Mouse (Mus musculus): ENCODE data around the gene Gm10447.

The Gm10447 gene

DNA sequence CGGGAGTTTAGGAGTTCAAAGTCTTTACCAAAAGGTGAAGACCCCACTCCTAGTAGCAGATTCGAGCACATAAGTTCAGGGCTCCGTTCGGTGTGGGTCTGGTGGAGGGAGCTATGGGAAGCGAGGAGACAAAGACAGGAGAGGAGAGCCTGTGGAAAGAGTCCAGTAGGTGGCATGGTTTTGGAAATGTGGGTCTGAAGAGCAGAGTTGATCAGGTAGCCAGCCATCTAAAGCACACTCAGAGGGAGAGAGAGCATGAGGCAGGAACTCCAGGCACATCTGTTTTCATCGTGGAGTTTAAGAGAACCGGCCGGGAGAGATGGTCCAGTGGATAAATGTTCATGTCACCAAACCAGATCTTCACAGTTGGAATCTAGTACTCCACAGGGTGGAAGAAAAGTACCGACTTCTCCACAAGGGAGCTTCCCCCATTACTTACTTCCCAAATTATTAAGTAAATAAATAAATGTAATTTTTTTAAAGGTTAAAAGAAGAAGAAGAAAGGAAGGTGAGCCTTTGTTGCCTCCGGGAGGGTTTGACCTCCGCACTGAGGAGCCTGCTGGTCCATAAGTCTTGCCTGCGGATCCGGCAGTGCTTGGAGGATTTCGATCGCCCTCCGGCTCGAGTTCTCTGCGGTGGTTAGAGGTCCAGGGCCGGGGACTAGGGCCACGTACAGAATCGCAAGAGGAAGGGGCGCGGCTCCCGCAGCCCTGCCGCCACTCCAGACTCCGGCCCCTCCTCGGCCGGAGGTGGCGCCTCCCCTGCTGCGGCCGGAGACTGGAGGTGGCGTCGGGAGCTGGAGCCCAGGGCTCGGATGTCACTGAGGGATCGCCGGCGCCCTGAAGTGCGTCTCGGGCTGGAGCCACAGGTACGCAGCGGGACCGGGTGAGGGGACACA, at the start of gene Gm10447, which contains the start of gene Shroom1:
Gm10447 (minus strand) TSS at position 637 of the 898 bp plus-strand sequence.
Shroom1 (plus strand) TSS at position 732 of the 898 bp plus-strand sequence.
- no peak for DNase-seq (ENCODE audit: low spot score in 2 of 2)

- DNase-seq (ENCODE audit: low spot score in 2 of 2): no peak
Measured at GRCm38 (mm10) chr11:53505026-53505663, 48.2 kb upstream of the Gm10447 start.

GRCm38 (mm10) chr11:53504376-53504775, 47.5 kb upstream of the Gm10447 start:
- DNase-seq (ENCODE audit: low spot score in 2 of 2): no peak

DNA sequence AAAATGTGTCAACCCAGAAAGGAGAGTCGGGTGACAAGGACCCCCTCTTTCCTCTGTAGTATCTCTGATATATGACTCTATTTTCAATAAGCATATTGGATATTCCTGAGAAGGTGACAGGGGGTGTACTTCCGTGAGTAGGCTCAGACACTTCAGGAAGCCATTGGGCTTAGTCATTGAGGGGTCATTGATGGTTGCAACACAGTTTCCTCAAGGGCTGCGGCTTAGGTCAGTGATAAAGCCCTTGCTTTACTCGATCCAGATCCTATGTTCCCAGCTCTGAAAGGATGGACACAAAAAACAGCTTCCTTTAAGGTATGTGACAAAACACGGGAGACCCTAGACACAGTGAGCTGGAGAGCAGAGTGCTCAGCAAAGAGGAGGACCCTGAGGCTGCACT, 46.8 kb upstream of the Gm10447 start:
- no peak for DNase-seq (ENCODE audit: low spot score in 2 of 2)

GRCm38 (mm10) chr11:53502039-53502765, 45.3 kb upstream of the Gm10447 start:
- DNase-seq (ENCODE audit: low spot score in 2 of 2): no peak

DNA sequence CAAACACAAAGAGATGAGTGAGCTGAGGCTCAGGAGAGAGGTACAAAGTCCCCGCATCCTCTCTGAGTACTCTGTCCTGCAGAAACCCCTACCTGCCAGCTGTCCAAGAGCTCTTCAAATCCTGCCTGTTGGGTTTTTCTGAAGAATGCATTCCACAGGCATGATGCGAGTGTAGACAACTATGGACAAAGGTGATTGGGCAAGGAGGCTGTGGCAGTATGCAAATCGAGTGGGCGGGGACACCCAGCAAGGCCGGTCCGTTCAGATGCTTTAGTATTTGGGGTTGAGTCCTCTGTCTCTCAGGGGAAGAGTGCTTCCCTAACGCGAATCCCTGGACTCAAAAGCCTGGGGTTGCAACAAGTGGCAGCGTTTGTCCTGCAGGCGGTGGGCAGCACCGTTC, 43.7 kb upstream of the Gm10447 start:
- DNase-seq (ENCODE audit: low spot score in 2 of 2): no peak

- DNase-seq (ENCODE audit: low spot score in 2 of 2): no peak
Measured at GRCm38 (mm10) chr11:53496946-53497345, 40.0 kb upstream of the Gm10447 start.

DNA sequence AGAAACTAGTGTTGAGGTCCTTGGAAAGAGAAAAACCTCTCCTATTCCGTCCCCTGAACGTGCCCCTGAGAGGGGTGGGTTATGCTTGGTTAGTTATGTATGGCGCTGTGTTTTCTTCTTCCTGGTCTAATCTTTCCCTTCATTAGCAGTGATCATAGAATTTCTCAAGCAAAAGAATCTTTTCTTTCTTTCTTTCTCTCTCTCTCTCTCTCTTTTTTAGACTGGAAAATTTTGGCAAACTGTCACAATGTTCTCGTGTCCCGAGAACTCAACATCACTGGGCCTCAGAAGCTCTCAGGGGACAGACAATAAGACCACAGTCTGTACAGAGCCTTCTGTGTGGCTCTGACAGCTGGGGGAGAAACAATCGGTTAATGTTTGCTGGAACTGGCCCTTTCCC, 38.5 kb upstream of the Gm10447 start:
- no peak for DNase-seq (ENCODE audit: low spot score in 2 of 2)

DNA sequence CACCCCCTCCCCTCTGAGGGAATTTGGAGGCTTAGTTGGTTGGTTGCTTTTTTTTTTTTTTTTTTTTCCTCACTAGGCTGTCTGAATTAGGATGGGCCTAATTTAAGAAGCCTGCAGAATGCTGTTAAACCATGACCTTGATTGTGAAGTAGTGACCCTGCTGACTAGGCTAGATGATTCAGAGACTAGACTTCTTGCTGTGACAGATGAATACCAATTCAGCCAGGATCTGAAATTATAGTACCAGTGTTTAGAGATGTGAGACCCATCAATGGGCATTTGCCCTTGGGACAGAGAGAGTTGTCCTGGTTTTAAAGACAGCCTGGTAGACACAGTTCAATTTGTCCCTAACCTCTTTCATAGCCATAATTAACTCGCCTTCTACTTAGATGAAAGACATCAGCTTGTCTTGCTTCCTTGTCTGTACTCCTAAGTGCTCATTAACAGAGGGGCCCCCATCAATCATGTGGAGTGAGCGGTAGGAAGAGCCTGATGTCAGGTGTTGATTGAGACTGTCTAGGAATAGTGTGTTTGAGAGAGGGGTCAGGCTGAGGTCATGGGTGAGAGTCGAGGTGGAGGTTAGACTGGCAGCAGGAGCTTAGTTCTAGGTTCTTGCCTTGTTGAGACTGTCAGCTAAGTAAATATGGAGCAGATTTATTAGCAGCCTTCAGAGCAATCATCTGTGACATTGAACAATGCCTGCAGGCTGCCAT, 36.5 kb upstream of the Gm10447 start:
- no peak for DNase-seq (ENCODE audit: low spot score in 2 of 2)

DNA sequence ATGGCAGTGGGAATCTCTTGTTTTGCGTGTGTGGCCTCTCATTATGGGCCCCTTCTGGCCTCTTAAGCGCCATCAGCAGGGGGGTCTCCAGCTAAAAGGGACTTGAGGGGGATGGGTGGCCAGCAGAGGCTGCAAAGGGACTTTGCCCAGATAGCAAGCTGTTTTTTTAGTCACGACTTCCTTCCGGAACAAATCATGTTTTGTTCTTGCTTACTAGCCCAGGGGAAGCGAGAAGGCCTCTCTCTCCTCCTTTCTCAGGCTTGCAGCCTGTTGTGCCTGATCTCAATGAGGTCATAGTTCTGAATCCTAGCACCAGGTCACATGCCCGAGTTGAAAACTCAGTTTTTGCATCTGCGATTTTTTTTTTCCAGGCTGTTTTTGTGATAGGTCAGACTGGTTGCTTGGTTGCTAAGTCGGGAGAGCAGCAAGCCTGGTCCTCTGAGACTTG, 35.1 kb upstream of the Gm10447 start:
- no peak for DNase-seq (ENCODE audit: low spot score in 2 of 2)

DNA sequence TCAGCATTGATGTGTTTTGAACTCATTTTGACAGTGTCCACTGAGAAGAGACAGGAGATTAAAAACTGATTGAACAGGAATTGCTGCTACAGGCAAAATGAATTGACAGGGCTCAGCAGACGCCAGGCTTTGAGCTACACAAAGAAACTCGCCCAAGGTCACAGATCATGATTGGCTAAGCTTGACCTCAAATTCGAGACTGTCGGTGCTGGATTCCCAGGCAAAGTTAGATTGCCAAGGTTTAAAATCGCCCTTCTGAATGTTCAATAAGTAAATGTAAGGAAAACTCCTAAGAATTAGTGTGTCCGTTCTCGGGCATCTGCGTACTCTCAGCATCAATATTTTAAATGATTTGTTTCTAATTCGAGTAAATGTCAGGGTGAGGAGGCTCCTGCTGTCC, 32.5 kb upstream of the Gm10447 start:
- no peak for DNase-seq (ENCODE audit: low spot score in 2 of 2)

DNA sequence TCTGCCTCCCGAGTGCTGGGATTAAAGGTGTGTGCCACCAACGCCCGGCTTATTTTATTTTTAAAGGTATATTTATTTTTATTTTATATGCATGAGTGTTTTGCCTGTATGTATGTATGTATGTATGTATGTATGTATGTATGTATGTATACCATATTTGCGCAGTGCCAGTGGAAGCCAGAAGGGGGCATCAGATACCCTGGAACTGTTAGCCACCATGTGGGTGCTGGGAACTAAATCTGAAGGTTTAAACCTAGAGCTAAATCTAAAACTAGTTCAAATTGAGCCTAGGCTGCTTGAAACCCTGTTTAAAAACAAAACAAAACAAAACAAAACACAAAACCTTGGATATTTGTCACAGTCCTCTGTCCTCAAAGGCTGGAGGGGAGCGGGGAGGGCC, 32.1 kb upstream of the Gm10447 start:
- DNase-seq (ENCODE audit: low spot score in 2 of 2): no peak

GRCm38 (mm10) chr11:53486822-53487594, 30.1 kb upstream of the Gm10447 start:
- no peak for DNase-seq (ENCODE audit: low spot score in 2 of 2)

- DNase-seq (ENCODE audit: low spot score in 2 of 2): no peak
Measured at GRCm38 (mm10) chr11:53486351-53486750, 29.4 kb upstream of the Gm10447 start.

GRCm38 (mm10) chr11:53485719-53486118, 28.8 kb upstream of the Gm10447 start:
- DNase-seq (ENCODE audit: low spot score in 2 of 2): no peak

- DNase-seq (ENCODE audit: low spot score in 2 of 2): no peak
Measured at GRCm38 (mm10) chr11:53483159-53483891, 26.4 kb upstream of the Gm10447 start.

DNA sequence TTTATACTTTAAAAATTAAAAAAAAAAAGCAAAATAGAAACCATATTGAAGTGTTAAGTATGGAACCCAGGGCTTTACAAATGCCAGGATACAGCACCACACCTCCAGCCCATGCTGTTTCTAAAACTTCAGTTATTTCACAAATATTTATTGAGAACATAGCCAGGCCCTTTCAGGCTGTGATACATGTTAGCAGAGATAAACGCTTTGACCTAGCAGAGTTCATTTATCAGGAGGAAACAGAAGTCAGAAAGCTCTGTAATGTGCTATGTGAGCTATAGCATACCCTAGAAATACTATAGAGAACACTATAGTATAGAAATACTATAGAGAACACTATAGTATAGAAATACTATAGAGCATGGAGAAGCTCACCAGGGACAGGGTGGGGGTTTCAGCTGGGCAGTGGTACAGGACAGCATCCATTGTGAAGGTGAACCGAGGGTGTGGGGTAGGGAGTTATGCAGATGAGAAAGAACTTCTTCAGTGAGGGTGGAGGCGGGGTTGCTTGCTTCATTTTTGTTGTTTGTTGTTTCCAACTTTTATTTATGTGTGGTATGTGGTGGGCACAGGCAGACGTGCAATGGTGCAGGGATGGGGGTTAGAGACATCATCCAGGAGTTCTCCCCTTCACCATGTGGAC, 24.3 kb upstream of the Gm10447 start:
- DNase-seq (ENCODE audit: low spot score in 2 of 2): no peak

GRCm38 (mm10) chr11:53479783-53480301, 22.9 kb upstream of the Gm10447 start, which contains the start of the genes Gm9945 and Sowaha:
Gene Gm9945, plus strand, starts transcription at chr11:53480166.
Gene Sowaha, minus strand, starts transcription at chr11:53480274.
- peak in 1 of 2 experiments; percentile 55 for DNase-seq (ENCODE audit: low spot score in 2 of 2)

- peak in 1 of 2 experiments; percentile 33 for DNase-seq (ENCODE audit: low spot score in 2 of 2)
Measured at GRCm38 (mm10) chr11:53479171-53479782, 22.4 kb upstream of the Gm10447 start.

All from frontal cortex, postnatal 10 days (tissue).